Mouse (Mus musculus) gastrocnemius, postnatal 10 days (tissue): ENCODE measurements at regions not wholly inside any gene's neighbourhood (a gene's known extent, or its start where the extent isn't known, plus 50 kb on each side); places are given as distances from the start of the nearest gene placed in this dataset.

Source experiments
- DNase-seq: peaks from one replicate; pipeline ENCODE4 v3.0.0; 2021; ENCODE audit warnings: mixed read lengths

- DNase-seq, result no peak
Observed at GRCm38 (mm10) chr14:60439106-60439505, 66.0 kb downstream of the Amer2 start.

DNA sequence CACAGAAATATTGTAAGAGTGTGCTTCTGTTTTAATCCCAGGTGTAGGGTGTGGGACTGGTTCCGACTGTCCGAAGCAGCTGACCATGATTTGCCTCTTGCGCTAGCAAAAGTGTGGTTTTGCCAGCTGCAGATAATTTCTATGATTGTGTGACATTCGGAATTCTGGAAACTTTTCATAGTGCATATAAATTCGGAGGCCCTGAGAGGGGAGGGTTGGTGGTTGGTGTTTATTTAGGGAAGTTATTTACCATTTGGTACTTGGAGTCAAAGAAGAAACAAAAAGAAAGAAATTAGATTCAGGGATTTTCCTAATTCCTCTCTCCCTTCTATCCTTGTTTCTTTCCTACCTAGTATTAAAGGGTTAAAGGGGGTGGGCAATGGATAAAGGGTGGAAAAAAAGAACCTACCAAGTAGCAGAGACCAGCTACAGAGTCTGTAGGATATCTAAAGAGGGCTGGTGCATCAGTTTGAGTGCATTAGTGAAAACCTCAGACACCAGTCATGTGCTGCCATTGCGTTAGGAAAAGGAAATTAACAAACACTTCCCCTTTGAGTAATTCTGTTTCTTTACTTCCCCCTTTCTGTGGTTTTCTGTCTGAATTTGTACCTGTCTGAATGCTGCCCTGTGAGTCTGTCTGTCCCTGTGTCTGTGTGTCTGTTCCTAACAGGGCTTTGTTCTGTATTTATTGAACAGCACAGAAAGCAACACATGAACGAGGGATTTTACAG lies 70.9 kb downstream of the Amer2 start:
- DNase-seq, result no peak

DNA sequence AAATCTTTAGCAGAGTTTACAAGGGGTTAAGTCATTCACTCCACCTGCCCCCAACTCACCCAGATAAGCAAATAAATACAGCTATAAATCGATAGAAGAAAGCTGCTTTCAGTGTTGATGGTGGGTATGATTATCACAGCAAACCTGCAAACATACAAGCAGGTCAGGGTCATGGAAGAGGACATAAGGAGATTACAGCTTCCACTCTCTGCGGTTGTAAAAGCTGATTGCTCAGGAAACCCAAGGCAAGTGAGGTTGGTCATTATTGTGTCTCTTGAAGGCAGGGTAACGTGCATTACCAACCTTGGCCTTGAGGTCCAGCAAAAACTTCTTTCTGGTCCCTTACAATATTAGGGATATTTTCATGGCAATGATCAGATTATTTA lies 71.5 kb downstream of the Amer2 start:
- DNase-seq, result no peak

DNA sequence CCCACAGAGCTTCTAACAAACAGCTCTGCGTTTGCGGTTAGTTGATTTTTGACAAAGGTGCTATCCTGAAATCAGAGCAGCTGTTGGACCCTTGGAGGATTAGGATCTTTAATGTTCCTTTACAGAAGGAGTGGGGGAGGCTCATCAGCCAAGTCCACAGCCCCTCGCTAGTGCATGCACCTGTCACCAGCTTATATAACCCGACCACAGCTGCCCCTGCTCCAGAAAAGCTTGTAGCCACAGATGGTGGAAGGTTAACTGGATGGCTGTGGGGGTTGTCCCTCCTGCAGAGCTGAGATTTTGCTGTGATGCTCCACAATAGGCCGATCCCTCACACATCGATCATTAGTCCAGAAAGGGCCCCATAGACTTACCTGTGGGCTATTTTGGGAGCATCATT lies 73.0 kb downstream of the Amer2 start:
- no peak for DNase-seq

GRCm38 (mm10) chr14:60451216-60451615 lies 78.2 kb downstream of the Amer2 start:
- no peak for DNase-seq

DNA sequence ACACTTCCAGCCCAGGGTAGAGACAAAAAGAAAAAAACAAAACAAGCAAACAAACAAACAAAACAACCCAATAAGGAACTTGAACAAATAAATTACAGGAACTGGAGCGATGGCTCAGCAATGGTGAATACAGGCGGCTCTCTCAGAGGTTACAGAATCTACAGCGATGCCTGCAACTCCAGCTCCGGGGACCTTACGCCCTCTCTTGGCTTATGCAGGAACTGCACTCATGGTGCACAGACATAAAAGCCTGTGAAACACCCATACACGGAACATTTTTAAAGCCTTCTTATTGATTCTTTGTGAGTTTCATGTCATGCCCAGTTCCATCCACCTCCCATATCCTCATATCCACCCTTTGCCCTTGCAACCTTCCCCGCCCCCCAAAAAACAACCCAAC lies 78.6 kb downstream of the Amer2 start:
- DNase-seq, result no peak

- DNase-seq, result no peak
Observed at GRCm38 (mm10) chr14:60456767-60457166, 83.7 kb downstream of the Amer2 start.

GRCm38 (mm10) chr14:60484996-60485888 lies 112.2 kb downstream of the Amer2 start:
- DNase-seq, result peak; percentile 43

- DNase-seq, result no peak
Observed at GRCm38 (mm10) chr14:60485889-60486274, 112.8 kb downstream of the Amer2 start.

DNA sequence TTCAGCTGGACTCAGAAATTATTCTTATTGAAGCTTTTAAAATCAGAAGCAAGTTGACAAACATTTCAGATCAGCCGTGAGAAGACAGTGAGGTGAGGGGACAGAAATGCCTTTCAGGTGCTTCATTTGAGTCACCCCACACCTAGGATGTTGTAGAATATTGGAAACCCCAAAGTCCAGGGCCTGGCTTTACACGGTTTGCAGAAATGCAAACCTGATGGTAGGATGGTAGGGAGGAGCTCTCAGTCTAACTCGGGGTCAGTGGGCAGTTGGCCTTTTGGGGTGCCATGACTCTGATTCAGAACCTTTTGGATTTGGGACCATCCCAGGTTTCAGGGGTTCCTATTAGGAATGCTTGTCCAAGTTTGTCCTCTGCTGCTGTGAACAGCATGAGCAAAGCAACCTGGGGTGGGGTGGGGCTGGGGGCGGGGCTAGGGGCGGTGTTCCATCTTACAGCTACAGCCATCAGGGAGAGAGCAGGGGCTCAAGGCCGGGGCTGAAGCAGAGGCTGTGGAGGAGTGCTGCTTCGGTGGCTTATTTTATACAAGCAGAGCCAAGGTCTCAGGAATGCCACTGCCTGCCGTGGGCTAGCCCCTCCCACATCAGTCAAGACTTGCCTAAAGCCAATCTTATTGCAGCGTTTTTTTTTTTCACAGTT lies 113.3 kb downstream of the Amer2 start:
- no peak for DNase-seq

DNA sequence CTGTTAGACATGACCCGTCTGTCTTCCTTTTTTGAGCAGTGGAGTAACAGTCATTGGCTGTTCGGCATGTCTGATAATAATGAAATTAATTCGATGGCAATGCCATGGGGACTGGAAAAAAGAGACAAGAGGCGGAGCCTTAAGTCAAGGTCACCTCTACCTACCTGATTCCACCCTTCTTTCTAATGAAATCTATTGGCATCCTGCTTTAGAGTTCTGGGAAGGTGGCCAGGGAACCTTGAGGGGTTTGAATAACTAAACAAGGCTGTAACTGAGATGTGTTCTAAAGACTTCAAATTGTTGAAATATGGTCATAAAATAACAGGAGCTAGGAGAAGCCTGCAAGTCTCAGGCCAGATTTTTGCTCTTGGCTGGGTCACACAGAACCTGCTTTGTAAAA lies 116.1 kb downstream of the Amer2 start:
- no peak for DNase-seq

DNA sequence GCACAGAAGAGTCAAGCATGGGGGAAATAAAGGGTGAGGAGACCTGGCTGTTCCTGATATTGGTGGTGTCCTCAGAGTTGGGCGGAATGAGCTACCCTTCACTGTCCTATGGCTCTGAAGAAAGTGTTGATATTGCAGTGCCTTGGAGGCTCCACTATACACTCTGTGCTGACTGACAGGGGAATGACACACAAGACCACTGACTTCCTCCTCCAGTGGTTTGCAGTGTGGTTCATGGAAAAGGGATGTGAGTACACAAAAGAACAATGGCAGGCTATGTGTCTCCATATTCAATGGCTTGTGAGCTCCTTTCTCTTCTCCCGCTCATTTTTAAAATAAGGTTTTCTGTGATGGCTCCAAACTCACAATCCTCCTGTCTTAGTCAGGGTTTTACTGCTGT lies 117.8 kb downstream of the Amer2 start:
- DNase-seq, result no peak

- no peak for DNase-seq
Observed at GRCm38 (mm10) chr14:60495441-60495840, 122.4 kb downstream of the Amer2 start.

DNA sequence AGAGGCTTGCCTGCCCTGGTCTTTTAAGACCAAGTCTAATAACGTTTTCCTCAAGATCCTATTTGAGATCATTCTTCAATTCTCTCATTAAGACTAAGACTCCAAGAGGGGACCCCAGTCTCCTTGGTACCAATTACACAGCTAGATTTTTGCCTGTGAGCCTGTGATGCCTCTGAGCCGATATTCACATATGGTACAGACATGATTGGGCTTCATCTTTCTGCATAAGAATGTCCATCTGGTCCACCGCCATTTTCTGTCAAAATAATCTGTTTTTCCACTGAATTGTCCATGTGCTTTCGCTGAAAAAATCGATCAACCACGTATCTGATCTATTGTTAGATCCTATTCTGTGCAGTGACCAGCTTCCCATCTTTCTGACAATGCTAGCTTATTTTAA lies 129.5 kb downstream of the Amer2 start:
- DNase-seq, result no peak

- no peak for DNase-seq
Observed at GRCm38 (mm10) chr14:60505066-60505465, 128.7 kb upstream of the Spata13 start.

- no peak for DNase-seq
Observed at GRCm38 (mm10) chr14:60506296-60506695, 127.5 kb upstream of the Spata13 start.

DNA sequence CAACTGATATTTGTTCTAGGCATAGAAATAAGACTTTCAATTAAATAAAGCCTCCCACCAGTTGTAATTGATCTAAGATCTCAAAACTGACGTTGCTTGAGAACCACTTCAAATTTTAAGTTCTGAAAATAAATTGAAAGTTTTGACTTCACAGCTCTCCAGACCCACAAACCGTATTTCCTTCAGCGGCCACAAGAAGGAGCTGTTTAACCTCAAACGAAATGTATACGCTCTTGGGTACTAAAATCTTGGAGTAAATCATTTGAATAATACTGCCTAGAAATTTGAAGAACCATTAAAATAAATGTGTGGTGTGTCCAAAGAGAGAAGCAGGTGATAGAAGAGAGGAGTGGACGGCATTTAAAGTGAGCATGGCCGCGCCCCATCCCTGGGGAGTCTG lies 120.2 kb upstream of the Spata13 start:
- no peak for DNase-seq

GRCm38 (mm10) chr14:60515094-60515786 lies 118.6 kb upstream of the Spata13 start:
- DNase-seq, result no peak

DNA sequence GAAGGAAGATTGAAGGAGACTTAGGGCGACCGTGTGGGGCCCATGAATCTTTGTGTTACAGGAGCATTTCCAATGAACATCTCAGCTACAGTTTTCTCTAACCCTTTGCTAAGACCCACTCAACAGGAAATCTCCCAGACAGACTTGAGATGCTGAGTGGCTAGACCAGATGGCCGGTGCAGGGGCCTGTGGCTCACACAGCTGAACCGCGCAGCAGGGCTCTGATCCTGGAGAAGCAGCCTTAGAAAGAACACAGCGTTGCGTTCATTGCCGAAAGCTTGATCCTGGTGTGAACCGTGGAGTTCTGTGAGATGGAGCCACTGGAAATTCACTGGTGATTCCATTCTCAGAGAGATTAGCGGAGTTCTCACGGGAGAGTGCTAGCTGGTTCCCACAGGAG lies 115.9 kb upstream of the Spata13 start:
- DNase-seq, result no peak

DNA sequence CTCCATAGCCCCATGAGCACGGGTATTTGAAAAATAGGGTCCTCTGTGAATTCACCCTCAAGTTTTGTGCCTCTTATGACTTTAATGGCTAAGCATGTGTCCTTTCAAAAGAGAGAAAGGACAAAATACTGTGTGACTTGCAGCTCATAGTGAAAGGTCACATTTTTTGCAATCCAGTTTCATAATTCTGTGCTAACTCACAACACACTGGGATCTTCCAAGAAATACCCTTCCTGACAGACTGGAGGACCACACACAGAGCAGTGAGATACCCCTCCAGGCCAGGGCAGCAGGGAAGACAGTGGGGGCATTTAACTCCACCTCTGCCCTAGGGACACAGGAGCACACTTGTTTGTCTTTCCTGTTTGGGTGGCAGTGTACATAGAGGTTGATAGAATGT lies 110.8 kb upstream of the Spata13 start:
- DNase-seq, result no peak

DNA sequence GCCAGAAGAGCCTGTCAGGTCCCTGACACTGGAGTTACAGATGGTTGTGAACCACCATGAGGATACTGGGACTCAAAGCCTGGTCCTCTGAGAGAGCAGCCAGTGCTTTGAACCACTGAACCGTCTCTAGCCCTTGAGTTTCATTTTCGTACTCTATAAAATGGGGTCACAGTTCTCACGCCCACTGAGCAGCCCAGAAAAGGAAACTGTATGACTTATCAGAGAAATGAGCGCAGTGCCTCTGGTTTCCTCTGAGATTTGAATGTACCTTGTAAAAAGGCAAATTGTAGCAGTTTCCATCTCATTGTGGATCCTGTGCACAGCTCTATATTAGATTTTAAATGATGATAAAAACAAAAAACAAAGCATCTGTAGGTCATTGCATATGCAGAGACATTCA lies 108.9 kb upstream of the Spata13 start:
- no peak for DNase-seq

DNA sequence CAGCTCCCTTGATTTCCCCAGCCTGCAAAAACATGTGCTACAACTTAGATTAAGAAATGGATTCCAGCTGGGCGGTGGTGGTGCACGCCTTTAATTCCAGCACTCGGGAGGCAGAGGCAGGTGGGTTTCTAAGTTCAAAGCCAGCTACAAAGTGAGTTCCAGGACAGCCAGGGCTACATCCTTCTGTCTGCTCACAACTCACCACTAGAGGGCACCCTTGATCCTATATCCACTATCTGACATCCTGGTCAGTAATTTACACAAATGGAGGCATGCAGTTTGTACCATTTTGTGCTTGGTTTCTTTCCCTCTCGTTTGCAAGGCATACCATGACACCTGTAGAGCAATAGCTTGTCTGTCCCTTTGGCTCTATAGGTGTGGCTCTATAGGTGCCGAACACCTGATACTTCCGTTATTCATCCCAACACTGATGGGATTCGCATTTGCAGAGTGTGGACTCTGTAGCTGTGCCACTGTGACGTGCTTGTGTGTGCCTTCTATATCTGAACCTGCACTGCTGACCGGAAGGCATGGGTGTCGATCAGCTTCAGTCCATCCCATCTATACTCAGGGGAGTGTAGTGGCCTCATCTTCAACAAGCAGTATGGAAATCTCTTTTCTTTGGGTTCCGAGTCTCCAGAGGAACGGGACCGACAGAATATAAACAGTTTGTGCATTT lies 108.4 kb upstream of the Spata13 start:
- DNase-seq, result peak; percentile 68
